Comparison of ENCODE assay signal across 9 mouse cellular contexts in the genomic region with DNA sequence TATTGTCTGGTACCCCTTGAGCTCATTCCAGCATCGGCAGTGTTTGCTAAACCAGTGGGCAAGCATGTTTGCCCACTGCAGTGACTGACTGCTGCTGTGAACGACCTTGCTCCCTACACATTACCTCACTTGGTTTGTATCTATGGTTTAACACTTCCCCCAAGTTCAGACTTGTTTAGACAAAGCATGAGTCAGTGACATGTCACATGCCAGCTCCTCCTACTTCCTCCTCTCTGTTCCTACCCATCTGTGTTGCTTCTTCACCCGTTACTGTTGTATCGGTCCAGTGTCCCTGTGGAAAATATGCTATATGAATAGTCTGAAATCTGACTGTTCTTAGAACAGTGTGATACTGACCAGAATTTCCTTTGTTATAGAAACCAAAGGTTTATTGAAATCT. TPM values are rescaled to one million over a fixed set of nuclear protein-coding genes. Genes with fewer than 3 reads are reported as not detected.
A peak's percentile ranks its signal among the peaks of the same experiment; 100 is the strongest.
DNase-seq lines count a peak whose midpoint lies in the region; ATAC-seq and TF ChIP-seq lines count a peak whose summit lies in the region.
"Had no signal": no experiment of that assay in that cellular context is flagged by ENCODE, and none has a peak within 500 bp of the region (broad histone marks: within the 10 kb centered on the region; RNA-seq: fewer than 3 reads in every experiment).

No protein-coding gene starts in this region.

- TF ChIP-seq EP300 in liver, embryonic 14.5 days (IDR thresholded peaks at IDR 0.05; ENCODE audit: low read depth), result no peak

- H3K36me3 ChIP-seq in liver, embryonic 14.5 days (replicated peaks; ENCODE audit: control insufficient read depth, insufficient read depth, low read depth), result peaks cover 9% of the 10 kb centered on the region
- peaks cover 5% of the 10 kb centered on the region; the same call in 1 of the 2 replicates for H3K36me3 ChIP-seq in splenic B cell, adult 2 months (ENCODE audit: control insufficient read depth, insufficient read depth, low read length, poor library complexity, severe bottlenecking)

- 29% methylated on average over 4 of the region's 4 CpGs for WGBS in liver, embryonic 14.5 days (ENCODE audit: insufficient replicate concordance)

- H3K4me2 ChIP-seq in liver, embryonic 14.5 days (ENCODE audit: low read depth), result no peak overlapping the region
- H3K4me2 ChIP-seq: neural tube, embryonic 13.5 days had no signal

- H3K4me1 ChIP-seq in liver, embryonic 14.5 days (replicated peaks; ENCODE audit: control insufficient read depth in 2 of 2, insufficient read depth in 2 of 2, low read length in 1 of 2), result peaks cover 0 to 10% of the 10 kb centered on the region in 2 experiments; a peak in 2 of 4 replicates
- H3K4me1 ChIP-seq: neural tube, embryonic 13.5 days had no signal

- no peak overlapping the region for H3K4me3 ChIP-seq in liver, embryonic 14.5 days (ENCODE audit: insufficient read depth in 1 of 2, low read depth in 2 of 2, low read length in 2 of 2)
- H3K4me3 ChIP-seq: neural tube, embryonic 13.5 days had no signal

- TF ChIP-seq CTCF in liver, embryonic 14.5 days (IDR thresholded peaks at IDR 0.05; ENCODE audit: low read depth), result no peak

- no peak overlapping the region for H3K27ac ChIP-seq in liver, embryonic 14.5 days
- H3K27ac ChIP-seq: neural tube, embryonic 13.5 days had no signal

- ATAC-seq in activated CD4-positive, CD25-positive, alpha-beta regulatory T cell, adult 4 months, result peak; percentile 90
- peak; percentile 62 for ATAC-seq in liver, embryonic 14.5 days (ENCODE audit: insufficient read depth)
- no peak for ATAC-seq in megakaryocyte-erythroid progenitor cell, adult 5-6 weeks (replicated peaks; ENCODE audit: low FRiP score, low TSS enrichment, poor library complexity, severe bottlenecking)

- H3K9me3 ChIP-seq in liver, embryonic 14.5 days (ENCODE audit: control insufficient read depth, low read length), result no peaks in the 10 kb centered on the region
- H3K9me3 ChIP-seq: neural tube, embryonic 13.5 days had no signal

- no peak overlapping the region for H3K9ac ChIP-seq in liver, embryonic 14.5 days (replicated peaks)
- H3K9ac ChIP-seq: neural tube, embryonic 13.5 days had no signal

- H3K27me3 ChIP-seq in liver, embryonic 14.5 days (ENCODE audit: control insufficient read depth, insufficient read depth, low read length), result no peaks in the 10 kb centered on the region
- no peaks in the 10 kb centered on the region for H3K27me3 ChIP-seq in splenic B cell, adult 2 months (ENCODE audit: control insufficient read depth, insufficient read depth, low read length, poor library complexity, severe bottlenecking)
- H3K27me3 ChIP-seq: neural tube, embryonic 13.5 days had no signal

- DNase-seq in layer of hippocampus, adult 9-11 months, result peak; percentile 49
- DNase-seq in layer of hippocampus, adult 9-10 months (ENCODE audit: low spot score), result no peak
- peak in 2 of 3 experiments; percentile 7 to 37 for DNase-seq in liver, embryonic 14.5 days (ENCODE audit: low read depth in 3 of 3, low spot score in 3 of 3)
- DNase-seq in splenic B cell, adult 2 months (ENCODE audit: low read depth, low spot score), result peak; percentile 88
- DNase-seq in right cerebral cortex, postnatal 14 days, result no peak
- DNase-seq: adrenal gland, postnatal 14 days had no signal

RNA-seq across cellular contexts. Expression of gene Cab39, which starts 44.8 kb away (rescaled TPM):
- polyA plus RNA-seq in activated CD4-positive, CD25-positive, alpha-beta regulatory T cell, adult 4 months (2017; shearing (Covaris generic)), result 10 to 100 TPM; 45.1 to 58.3 TPM
- polyA plus RNA-seq in liver, embryonic 14.5 days (2012; rRNA removed), result 14.4 and 20.4 TPM in 2 replicates
- polyA plus RNA-seq in liver, embryonic 14.5 days (2014; fragmentation: Nextera tagmentation; extraction: Ambion mirVana), result 15.8 and 16.9 TPM in 2 replicates
- 53.9 and 68.0 TPM in 2 replicates for total RNA-seq in megakaryocyte-erythroid progenitor cell, adult 5-6 weeks (2014; fragmentation: Nextera tagmentation)
- 113 and 117 TPM in 2 replicates for total RNA-seq in megakaryocyte-erythroid progenitor cell, adult 5-6 weeks (2017)

RNA-seq across cellular contexts. Expression of gene Itm2c, which starts 56.0 kb away (rescaled TPM):
- 100 to 1,000 TPM in 1 of 2 experiments, 10 to 100 TPM in 1; 75.8 to 126 TPM for polyA plus RNA-seq in activated CD4-positive, CD25-positive, alpha-beta regulatory T cell, adult 4 months (2017; shearing (Covaris generic))
- 21.5 and 22.0 TPM in 2 replicates for polyA plus RNA-seq in liver, embryonic 14.5 days (2012; rRNA removed)
- 26.3 and 27.2 TPM in 2 replicates for polyA plus RNA-seq in liver, embryonic 14.5 days (2014; fragmentation: Nextera tagmentation; extraction: Ambion mirVana)
- total RNA-seq in megakaryocyte-erythroid progenitor cell, adult 5-6 weeks (2014; fragmentation: Nextera tagmentation), result 10.8 and 12.3 TPM in 2 replicates
- 17.6 and 23.6 TPM in 2 replicates for total RNA-seq in megakaryocyte-erythroid progenitor cell, adult 5-6 weeks (2017)

RNA-seq across cellular contexts. Expression of gene A630001G21Rik, which starts 59.6 kb away (rescaled TPM):
- polyA plus RNA-seq in activated CD4-positive, CD25-positive, alpha-beta regulatory T cell, adult 4 months (2017; shearing (Covaris generic)), result 10 to 100 TPM; 36.4 to 40.2 TPM
- polyA plus RNA-seq in liver, embryonic 14.5 days (2012; rRNA removed), result 1.7 and 2.9 TPM in 2 replicates
- polyA plus RNA-seq in liver, embryonic 14.5 days (2014; fragmentation: Nextera tagmentation; extraction: Ambion mirVana), result 1.9 and 2.6 TPM in 2 replicates
- total RNA-seq in megakaryocyte-erythroid progenitor cell, adult 5-6 weeks (2014; fragmentation: Nextera tagmentation), result 35.7 and 49.8 TPM in 2 replicates
- 15.5 and 23.5 TPM in 2 replicates for total RNA-seq in megakaryocyte-erythroid progenitor cell, adult 5-6 weeks (2017)

Comparison
In these comparisons a context has a peak if more than half of its experiments do, and no peak if none do; other contexts are left out.
1. DNase-seq: peak in layer of hippocampus, adult 9-11 months (single experiment), liver, embryonic 14.5 days (2 of 3) and splenic B cell, adult 2 months (single experiment); none in layer of hippocampus, adult 9-10 months (single experiment) and right cerebral cortex, postnatal 14 days (single experiment).
2. RNA of gene A630001G21Rik, which starts 59.6 kb away (polyA plus RNA-seq): 36.4 to 40.2 TPM in activated CD4-positive, CD25-positive, alpha-beta regulatory T cell, adult 4 months; 1.7 to 2.9 TPM in liver, embryonic 14.5 days; every median in the first group is over 4 times any median in the second.